Mouse (Mus musculus): ENCODE results near the gene Lsm4.

DNA sequence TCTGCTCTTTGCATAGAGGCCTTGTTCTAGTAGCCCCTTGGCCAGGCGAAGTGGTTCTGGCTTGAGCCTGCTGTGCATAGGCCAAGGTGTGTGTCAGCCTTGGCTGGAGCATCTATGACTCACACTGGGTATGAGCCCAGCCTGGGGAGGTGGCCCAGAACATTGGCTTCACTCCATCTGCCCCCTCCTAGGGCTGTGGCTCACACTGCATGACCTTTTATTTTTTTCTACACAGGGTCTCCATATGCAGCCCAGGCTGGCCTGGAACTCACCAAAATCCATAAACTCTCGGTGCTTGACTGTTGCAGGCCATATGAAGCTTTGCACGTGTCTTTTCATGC lies 29.8 kb downstream of the Lsm4 start:
- TF ChIP-seq POLR2A (IDR thresholded peaks at IDR 0.05; ENCODE audit: low read depth, low read length) (no peak; the same call in 1 of the 2 replicates), CTCF (IDR thresholded peaks at IDR 0.05; ENCODE audit: borderline replicate concordance, insufficient read depth, low read length) (no peak)

All from embryonic fibroblast, embryonic 13.5 days (primary cell).